Mouse (Mus musculus) cerebellum, adult 18-20 months (tissue): ENCODE results near the gene Nnat.
"Not testable (repeated sequence)": the region's sequence is repeated elsewhere in the genome, so short reads cannot be mapped to it uniquely, and the experiment has no call there.

Source experiments
- DNase-seq, 2 experiments: peaks; one replicate each; pipeline ENCODE4 v3.0.0; 2021

Nnat gene

DNA sequence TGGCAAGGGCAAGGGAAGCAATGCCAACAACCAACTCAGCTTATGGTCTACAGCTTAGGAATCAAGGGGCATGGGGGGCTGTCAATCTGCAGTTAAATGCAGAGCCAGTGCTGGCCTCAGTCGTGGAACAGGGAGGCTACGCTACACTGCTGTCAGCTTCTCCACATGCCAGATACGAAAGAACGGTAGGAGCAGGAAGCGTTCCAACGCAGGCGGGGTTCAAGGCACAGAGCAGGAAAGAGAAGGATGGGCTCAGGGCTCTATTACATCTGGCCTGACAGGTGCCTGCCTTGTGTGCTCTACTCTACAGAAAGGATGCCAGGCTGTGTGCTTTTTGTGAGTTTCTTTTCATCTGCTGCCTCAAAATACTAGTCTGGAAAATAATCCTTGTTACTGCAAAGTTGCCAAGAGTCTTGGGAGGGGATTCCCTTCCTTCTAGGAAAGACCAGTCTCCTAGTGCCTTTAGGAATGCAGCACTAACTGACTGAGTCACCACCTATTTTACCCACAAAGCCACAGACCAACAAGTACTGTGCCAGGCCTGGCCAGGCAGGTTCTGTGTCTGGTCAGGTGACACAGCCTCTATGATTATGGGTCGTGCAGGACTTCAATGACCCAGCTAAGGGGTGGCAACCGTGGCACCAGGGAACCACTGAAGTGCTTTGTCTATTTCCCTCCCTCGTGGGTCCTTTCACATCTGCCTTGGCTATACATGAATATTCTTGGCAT, 7.6 kb upstream of the Nnat start:
- DNase-seq, result no peak

DNA sequence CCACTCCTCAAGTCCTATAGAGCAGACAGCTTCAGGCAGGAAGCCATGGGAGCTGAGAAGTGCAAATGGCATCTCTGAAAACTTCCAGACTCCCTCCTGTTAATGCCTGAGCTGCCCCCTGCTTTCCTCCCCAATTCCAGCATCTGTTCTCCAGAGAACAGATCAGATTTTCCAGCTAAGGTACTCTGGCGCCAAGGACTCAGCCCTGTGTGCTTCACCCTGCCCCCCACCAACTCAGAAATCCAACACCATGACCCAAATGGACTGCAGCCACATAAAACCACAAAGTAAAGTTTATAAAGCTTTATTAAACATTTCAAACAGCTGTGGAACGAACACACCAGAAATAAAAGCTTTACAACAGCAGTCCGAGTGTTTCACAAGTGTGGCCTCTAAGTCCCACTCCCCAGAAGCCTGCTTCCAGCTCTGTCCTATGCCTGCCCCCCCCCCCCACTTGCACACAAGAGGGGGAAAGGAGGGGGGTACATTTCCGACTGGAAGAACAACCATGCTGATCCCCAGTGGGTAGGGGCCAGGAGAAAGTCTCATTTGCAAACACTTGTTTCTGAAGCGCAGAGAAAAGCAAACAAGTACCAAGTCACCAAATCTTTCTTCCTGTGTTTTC, 3.7 kb upstream of the Nnat start:
- DNase-seq, result no peak

DNA sequence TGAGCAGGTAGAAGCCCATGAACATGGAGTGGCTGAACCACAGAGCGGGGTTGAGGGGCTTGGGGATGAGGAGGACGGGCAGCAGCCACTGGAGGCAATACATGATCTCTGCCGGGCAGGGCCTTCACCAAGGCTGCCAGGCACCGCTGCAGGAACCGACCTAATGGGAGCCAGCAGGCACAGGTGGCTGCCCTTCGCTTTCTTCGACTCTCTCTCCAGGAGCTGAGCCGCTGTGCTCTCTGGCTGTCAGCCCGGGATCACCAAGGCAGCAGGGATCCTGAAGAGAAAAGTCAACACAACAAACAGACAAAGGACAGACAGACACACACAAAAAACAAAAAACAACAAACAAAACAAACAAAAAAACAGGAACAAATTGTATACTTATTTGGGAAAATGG, 1.8 kb upstream of the Nnat start:
- DNase-seq, result peak; percentile 63 to 66

DNA sequence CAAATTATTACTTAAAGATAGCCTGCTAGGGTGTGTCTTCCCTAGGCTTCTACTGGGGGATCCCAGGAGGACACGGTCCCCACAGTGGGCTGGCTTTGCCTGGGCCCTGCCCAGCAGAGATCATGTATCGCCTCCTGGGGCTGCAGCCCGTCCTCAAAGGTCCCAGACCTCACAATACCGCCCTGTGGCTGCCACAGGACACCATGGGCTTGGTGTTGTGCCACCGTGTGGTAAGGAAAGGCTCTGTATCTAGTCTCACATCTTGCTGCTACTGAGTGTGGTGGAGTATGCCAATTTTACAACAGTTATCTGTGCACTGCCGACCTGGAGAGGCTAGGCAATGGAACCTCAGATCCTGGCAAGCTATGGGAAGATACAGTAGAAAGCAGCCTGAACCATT, 1.4 kb upstream of the Nnat start:
- peak; percentile 43 to 45 for DNase-seq

DNA sequence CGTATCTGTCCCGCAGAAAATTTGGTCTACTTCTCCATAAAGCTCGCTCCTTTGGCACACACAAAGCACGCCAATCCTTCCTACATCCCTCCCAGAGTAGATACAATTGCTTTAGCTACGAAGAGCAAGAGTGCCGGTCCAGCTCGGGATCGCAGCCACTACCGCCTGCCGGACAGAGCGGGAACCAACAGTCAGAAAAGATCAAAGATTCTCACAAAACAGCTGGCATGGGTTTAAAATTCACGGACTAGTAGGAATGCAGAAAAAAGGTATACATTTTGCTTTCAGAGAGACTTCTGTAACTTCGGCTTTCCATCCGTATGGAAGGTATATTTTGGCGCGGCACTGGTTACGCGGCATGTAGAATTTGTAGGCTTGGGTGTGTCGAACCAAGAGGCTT, 438 bp upstream of the Nnat start:
- no peak for DNase-seq

DNA sequence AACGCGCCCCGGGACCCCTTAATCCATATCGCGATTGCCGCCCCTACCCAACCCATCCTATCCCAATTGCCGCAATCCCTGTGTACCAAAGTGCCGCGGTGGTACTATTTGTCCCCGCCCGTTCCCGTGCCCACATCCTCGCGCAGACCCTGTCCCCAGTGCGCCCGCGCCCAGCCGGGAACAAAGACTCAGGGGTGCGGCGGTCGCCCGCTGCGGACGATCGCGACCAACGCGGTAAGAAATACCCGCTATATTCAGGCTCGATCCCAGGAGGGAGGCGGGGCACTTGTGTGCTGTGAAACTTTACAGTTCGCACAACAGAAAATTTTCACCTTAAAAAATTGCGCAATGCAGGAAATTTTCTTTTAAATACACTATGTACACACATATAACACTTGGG, 424 bp downstream of the Nnat start:
- DNase-seq, result no peak

DNA sequence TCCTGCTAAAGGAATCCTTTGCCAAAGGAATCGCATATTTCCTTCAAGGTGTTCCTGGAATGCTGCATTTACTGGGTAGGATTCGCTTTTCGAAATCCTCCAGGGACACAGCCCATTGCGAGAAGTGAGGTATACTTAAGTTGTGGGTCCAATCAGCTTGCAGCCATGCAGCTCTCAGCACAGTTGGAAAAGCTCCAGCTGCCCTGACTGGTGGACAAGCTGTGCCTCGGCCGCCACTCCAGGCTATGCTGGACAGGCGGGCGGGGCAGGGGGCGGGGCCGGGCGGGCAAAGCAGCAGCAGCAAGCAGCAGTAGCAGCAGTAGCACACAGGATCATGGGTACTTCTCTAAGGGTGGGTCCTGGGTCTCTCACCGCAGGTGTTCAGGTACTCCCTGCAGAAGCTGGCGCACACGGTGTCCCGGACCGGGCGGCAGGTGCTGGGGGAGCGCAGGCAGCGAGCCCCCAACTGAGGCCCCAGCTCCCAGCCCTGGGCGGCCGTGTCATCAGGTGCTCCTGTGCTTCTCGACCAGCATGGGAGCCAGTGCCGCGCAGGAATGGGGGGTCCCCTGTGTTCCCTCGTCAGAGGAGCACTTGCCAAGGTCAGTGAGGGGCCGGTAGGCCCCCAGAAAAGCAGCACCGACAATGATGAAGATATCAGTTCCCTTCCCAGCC, 1.4 kb downstream of the Nnat start:
- peak; percentile 86 to 91 for DNase-seq

DNA sequence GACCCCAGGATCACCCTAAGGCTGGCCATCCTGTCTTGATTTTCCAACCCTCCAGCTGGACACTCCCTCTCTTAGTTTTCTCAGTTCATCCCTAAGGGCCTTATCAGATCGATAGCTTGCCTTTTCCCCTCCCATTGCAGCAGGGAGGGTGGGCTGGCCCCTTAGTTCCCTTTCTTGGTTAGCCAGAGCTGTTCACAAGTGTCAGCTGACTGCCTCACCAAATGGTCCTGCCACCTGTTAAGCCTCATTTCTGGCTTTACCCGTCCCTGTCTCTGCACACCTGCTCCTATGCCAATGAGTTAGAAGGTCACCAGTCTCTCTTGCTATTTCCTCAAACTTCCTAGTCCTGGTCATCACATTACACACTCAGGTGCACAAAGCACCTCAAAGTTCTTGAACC, 3.2 kb downstream of the Nnat start:
- peak in 1 of 2 experiments; percentile 49 for DNase-seq

DNA sequence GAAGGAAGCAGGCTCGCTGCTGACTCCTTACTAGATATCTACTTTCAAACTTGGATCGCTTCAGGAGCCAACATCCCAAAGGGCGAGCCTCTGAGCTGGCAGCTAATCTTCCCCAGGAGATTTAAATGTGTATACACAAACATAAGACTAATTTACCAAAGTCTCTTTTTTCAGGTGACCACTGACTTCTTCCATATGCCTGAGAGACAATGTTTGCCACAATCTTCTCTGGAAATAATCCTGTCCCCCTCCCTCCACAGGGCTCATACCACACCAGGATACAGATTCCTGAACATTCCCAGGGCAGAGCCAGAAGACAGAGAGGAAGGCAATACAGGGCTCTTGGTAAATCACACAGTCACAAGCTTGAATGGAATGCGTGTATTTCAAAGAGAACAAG, 4.8 kb downstream of the Nnat start:
- no peak for DNase-seq

DNA sequence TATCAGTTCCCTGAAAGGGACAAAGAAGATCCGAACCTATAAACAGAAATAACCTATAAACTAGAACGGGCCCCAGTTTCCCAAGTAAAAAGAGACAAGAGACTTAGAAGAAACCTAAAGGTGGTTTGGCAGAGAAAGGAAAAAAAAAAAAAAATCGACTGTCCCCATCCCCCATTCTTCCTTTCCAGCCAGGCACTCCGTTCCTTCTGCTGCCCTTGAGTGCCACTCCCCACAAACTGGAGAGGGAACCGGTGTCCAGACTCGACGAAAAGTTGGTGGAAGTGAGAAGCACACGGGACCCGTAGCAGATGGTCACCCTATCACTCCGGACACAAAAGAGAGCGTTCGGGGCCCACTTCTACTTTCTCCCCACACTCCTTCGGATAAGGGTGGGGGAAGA, 5.6 kb downstream of the Nnat start:
- DNase-seq, result no peak

DNA sequence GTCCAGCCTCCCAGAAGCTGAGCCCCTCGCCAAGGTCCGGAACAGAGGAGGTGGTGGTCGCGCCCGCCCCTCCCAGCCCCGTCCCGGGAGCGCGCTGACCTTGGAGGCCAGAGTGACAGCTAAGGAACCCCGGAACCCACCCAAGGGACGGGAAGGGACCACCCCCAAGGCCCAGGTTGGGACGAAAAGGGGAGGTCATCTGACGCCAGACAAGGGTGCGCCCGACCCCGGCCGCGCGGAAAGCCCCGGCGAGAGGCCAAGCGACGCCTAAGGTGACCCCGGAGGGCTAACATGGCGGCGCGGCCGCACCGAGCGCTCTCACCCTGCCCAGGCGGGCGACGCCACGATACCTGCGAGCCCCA, 6.0 kb downstream of the Nnat start:
- no peak for DNase-seq

DNA sequence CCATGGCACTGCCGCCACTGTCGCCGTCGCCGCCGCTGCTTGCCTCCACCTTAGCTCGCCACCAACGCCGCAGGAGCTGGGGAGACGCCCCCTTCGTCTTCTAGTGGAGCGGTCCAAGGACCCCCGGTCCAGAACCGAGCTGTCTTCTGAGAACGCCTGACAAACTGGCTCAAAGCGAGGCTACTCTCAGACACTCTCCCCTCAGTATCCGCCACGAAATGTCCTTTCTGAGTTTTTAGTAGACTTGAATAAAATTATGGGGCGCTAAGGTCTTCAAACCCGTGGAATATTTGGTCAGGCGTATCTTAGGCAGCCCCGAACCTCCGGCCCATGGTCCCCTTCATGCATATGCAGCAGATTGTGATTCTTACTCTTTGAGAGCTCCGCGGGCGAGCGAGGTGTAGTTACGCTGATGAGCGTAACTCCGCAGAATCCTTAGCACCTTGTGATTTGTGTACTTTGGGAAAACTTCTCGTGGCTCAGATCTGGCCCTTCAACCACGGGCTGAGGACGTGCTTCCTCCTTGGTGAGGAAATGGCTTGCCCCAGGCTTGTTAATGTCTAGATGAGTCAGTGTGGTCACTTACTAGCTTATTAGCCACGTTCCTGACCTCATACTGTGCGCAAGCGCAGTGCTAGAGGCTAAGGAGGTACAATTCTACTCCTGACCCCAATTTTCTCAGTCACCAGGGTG, 6.5 kb downstream of the Nnat start:
- DNase-seq, result peak; percentile 84 to 89

DNA sequence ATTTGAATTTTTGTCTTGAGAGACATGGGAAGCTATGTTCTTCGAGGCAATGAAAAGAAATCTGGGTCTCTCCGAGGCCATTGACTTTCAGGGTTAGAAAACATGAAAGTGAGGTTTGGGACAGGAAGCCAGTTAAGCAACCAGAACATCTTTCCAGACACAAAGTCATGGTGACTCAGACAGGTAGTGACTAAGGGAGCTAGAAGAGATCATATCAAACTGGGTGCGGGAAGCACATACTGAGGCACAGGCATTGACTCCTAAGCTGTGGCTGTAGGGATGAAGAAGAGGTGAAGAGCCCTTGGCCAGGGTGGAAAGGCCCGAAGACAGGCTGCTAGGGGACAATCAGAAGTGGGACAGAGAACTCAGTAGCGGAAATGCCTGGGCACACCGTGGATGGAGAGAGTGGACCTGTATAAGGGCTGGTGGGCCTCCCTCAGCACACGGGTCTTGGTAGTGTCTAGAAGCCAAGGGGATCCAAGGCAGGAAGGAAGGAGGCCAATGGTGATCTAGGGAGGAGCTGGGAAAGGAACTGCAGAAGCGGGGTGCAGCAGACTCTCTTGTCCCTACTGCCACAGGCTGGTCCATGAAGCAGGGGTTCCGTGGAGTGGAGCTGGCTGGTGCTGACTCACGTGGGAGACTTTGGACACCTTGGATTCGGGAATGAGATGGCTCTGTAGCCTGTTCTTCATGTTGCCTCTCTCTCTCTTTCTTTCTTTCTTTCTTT, 7.5 kb downstream of the Nnat start:
- no peak for DNase-seq

DNA sequence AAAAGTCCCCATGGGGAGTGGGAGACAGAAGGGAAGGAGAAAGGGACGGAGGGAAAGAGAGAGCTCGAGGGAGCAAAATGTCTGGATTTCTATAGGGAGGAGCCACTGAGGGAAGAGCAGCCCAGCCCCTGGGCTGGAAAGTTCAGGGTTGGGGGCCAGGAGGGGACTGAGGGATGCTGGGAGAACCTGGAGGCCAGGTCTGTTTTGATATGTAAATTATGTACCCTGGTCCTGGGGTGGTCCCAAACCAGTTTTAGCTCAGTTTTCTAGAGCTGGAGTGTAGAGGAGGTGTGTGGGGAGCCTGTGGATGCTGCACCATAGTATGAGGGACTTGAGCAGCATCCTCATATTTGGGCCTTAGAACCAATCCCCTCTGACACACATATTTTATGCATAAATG, 9.0 kb downstream of the Nnat start:
- no peak for DNase-seq

DNA sequence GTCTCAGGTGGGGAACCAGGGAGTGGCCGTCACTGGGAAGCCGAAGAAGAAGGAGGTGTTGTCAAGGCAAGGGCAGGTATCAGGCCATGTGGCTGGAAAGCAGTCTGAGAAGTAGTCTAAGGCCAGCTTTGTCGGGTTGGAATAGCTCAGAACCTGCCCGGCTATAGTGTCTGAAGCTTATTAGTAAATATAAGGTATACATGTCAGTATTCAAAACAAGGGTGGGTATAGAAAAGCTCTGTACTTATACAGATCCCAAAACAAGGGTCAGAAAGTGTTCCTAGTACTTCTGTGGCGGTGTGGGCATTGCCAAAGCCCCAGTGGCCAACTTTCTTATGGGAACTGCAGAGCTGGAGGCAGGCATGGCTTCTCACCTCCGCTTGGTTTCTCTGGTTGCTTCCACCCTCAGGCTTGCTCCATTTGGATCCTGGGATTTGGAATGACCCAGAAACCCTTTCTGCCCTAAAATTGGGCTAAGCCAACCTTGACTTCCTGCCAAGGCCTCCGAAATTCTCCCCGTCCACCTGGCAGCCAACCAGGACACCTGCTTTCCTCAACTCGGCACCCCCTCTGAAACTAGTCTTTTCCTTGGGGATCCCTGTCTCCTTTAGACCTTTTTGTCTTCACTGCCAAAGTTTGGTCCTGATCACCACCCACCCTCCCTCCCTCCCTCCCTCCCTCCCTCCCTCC, 10.1 kb downstream of the Nnat start:
- DNase-seq, result peak; percentile 65 to 67

DNA sequence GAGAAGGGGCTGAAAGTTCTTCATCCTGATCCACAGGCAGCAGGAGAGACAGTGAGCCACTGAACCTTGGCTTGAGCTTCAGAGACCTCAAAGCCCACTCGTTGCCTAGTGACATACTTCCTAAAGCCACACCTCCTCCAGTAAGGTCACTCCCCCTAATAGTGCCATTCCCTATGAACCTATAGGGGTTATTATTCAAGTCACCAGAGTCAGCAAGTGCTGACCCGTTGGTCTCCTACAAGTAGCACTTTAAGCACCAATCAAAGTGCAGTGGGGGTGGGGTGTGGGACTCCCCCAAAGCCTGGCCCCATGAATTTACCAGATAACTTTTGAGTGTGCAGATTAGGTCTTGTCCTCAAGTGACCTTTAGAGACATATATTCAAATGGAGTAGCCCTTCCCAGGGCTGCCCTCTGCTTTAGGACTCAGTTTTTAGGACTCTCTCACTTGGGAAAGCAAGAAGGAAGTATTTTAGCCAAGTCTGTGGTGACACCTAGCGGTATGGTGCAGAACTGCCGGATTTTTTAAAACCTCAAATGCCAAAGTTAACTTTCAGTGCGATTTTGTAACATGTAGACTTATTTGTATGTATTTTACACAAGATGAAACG, 11.4 kb downstream of the Nnat start, which contains the start of gene Blcap:
Gene Blcap (minus strand): TSS at position 51 of the 609 bp plus-strand sequence.
- peak; percentile 54 to 67 for DNase-seq

DNA sequence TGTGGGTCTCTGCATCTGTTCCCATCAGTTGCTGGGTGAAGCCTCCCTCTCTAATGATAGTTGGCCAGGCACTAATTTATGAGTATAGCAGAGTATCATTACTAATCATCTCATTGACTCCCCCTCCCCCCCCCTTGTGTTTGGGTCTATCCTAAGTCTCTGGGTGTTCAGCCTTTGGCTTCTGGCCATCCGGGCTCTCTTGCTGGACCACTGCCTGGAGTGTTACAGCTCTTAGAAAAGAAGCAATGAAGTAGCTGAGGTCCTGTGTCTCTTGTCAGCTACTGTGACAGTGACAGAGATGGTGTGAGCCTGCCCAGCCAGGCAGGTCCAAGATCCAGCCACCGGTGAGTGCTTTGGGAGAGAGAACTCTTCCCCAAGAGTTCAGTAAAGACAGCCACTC, 12.9 kb downstream of the Nnat start:
- no peak for DNase-seq

DNA sequence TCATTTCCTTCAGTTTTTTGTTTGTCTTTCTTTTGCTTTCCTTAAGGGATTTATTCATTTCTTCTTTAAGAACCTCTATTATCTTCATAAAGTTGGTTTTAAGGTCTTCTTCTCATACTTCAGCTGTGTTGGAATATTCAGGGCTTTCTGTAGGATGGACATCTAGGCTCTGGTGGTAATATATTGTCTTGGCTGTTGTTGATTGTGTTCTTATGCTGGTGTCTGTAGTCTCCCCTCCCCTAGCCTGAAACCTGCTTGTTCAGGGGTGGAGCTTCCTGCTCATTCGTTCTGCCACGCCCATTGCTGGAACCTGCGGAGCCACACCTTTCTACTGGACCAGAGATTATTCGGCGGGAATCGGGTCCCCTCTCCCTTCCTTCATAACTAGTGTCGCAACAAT, 25.5 kb downstream of the Nnat start:
- DNase-seq, result not testable (repeated sequence)

DNA sequence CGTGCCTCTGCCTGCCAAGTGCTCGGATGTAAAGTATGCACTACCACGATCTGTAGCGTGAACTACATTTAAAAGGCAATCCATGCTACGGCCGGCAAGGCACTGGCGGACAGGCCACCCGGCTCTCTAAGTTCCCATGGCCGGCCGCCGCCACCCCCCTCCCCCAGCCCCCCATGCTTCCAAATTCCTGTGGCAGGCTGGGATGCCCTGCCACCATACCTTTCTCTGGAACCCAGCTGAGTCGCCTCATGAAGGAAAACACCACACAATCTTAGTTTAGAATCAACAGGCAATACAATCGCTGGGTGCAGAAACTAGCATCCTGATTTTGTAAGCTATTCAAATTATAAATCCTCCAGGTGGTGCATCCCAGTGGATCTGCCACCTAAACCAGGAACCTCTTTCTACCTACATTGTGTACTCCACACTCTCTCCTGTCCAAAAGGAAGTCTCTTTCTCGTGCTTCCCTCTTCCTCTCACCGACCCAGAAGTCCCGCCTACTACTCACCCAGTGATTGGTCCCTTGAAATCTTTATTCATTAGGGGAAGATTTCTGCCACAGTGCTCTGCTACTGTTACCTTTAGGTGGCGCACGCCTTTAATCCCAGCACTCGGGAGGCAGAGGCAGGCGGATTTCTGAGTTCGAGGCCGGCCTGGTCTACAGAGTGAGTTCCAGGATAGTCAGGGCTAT, 37.1 kb downstream of the Nnat start:
- DNase-seq, result no peak

DNA sequence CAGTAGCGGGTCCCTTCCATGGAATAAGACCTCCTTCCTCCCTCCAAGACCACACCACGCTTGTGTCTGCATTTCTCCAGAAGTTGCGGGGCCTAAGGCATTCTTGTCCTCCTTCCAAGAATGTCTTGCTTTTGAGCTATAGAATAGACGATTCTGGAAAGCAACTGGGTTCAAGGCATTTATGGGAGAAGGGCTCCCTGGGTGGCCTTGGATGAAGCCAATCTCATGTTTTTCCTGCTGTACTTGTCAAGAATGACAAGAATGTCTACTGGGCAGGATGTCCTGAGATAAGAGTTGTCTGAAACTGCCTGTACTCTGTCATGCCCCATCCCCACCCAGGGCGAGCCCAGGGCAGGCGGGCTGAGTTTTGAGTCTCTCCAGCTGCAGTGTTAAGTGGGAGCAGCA, 41.6 kb downstream of the Nnat start:
- DNase-seq, result no peak

DNA sequence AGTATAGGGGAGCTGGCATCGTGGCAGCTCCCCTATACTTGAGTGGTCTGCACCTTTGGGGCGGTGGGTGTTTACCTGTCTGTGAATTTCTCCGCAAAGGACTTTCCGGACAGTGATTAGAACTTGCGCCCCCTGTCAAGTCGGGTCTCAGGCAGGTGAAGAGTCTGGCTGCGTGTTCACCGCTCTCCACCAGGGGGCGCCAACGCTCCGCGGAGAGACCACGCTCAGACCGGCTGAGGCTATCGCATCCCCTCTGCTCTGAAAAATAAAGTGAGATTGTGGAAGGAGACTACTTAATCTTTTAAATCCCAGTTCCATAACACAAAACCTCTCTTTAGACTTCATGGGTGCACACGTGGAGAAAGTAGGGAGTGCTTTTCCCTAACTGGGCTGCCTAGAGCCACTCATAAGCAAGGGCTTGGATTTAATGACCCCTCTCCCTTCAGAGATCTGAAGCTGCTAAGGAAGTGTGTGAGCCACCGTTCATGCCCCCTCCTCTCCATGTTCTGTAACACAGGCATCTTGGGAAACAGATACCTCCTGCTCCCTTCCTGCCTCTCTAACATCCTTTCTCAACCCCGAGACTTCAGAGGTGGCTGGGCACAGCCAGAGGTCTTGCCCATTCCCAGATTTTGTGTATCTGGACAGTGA, 45.3 kb downstream of the Nnat start:
- DNase-seq, result peak; percentile 67 to 84
